In the genomic region with DNA sequence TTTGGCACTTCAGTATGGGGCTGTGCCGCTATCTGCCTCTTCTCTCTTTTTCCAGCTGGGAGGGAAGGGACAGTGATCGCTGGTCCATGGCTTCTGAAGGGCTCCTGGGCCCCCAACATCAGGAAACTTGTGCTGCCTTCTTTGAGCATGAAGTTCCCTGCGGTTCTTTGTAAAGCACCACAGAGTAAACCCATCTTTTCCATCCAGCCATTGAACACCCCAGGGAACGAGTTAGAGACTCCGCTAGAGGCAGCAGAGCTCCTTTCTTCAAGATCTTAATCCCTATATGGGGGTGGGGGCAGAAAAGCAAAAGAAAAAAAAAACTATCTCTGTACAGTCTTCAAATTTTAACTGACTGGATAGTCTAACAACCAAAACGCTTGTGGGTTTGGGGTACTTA, we compare ENCODE assay signal across 32 mouse cellular contexts. TPM values are rescaled to one million over a fixed set of nuclear protein-coding genes. Genes with fewer than 3 reads are reported as not detected.
DNase-seq lines count a peak whose midpoint lies in the region; ATAC-seq and TF ChIP-seq lines count a peak whose summit lies in the region.
"Had no signal": no experiment of that assay in that cellular context is flagged by ENCODE, and none has a peak within 500 bp of the region (broad histone marks: within the 10 kb centered on the region; RNA-seq: fewer than 3 reads in every experiment).

No protein-coding gene starts in this region.

- peak; percentile 21 to 37 for DNase-seq in cerebellum, postnatal 10 days
- no peak for DNase-seq in cerebellum, adult 9-11 months
- DNase-seq in kidney, postnatal 0 days (ENCODE audit: low spot score) = no peak
- no peak for DNase-seq in kidney, postnatal 25 days
- no peak for DNase-seq in ES-E14 (ENCODE audit: low read depth, low spot score)
- DNase-seq in lung, postnatal 36 days = no peak
- DNase-seq in urinary bladder, postnatal 36 days (ENCODE audit: low spot score in 2 of 2) = no peak
- DNase-seq: adrenal gland, postnatal 10 days; cerebellum, adult 11-12 months; heart, postnatal 10 days; kidney, adult 18-20 months; left cerebral cortex, postnatal 4 days; liver, embryonic 13.5 days; lung, adult 2 months; lung, postnatal 10 days; right cerebral cortex, postnatal 14 days; thymus, postnatal 14 days had no signal

- no peaks in the 10 kb centered on the region for H3K4me1 ChIP-seq in kidney, postnatal 0 days (replicated peaks; ENCODE audit: insufficient read depth, low read length)
- no peaks in the 10 kb centered on the region for H3K4me1 ChIP-seq in ES-E14 (ENCODE audit: control insufficient read depth in 2 of 2, insufficient read depth in 2 of 2, low read length in 2 of 2, poor library complexity in 1 of 2)
- peaks cover 5% of the 10 kb centered on the region; the same call in 1 of the 2 replicates for H3K4me1 ChIP-seq in midbrain, embryonic 13.5 days (replicated peaks)
- H3K4me1 ChIP-seq: forebrain, embryonic 13.5 days; heart, embryonic 13.5 days; liver, embryonic 13.5 days; neural tube, embryonic 12.5 days; stomach, embryonic 15.5 days had no signal

- peak; percentile 16; the same call in 1 of the 2 replicates for TF ChIP-seq CTCF in kidney, postnatal 0 days (IDR thresholded peaks at IDR 0.05; ENCODE audit: low read depth)

- in situ Hi-C loops in ES-E14 (cut with MboI; ENCODE audit: low sequenced_read_pairs in 2 of 2, unreplicated experiment in 2 of 2) = no loop called here

- no peak overlapping the region for H3K4me2 ChIP-seq in kidney, postnatal 0 days (ENCODE audit: low read length)
- 0 out of 2 replicates have a peak overlapping the region, but pooled peaks have one; percentile 12 for H3K4me2 ChIP-seq in midbrain, embryonic 13.5 days (replicated peaks)
- H3K4me2 ChIP-seq: forebrain, embryonic 13.5 days; heart, embryonic 13.5 days; hindbrain, embryonic 15.5 days; liver, embryonic 13.5 days; neural tube, embryonic 12.5 days; stomach, embryonic 15.5 days had no signal

- WGBS in kidney, postnatal 0 days = 37% methylated on average over 6 of the region's 6 CpGs
- WGBS in midbrain, embryonic 13.5 days = 11% methylated on average over 6 of the region's 6 CpGs

- no peak overlapping the region for H3K9ac ChIP-seq in kidney, postnatal 0 days (ENCODE audit: low read depth, low read length)
- H3K9ac ChIP-seq in ES-E14 (ENCODE audit: insufficient read depth, low read depth, low read length, poor library complexity, severe bottlenecking) = no peak overlapping the region
- no peak overlapping the region for H3K9ac ChIP-seq in midbrain, embryonic 13.5 days (replicated peaks)
- H3K9ac ChIP-seq: forebrain, embryonic 13.5 days; heart, embryonic 13.5 days; hindbrain, embryonic 15.5 days; liver, embryonic 13.5 days; neural tube, embryonic 12.5 days; stomach, embryonic 15.5 days had no signal

- ATAC-seq in kidney, postnatal 0 days (replicated peaks; ENCODE audit: low FRiP score, low read depth) = no peak
- no peak for ATAC-seq in midbrain, embryonic 13.5 days
- ATAC-seq: forebrain, embryonic 13.5 days; Patski had no signal

- H3K27me3 ChIP-seq in kidney, postnatal 0 days (ENCODE audit: insufficient read depth, low read length) = no peaks in the 10 kb centered on the region
- H3K27me3 ChIP-seq in midbrain, embryonic 13.5 days = no peaks in the 10 kb centered on the region
- H3K27me3 ChIP-seq: CH12.LX; forebrain, embryonic 13.5 days; heart, embryonic 13.5 days; hindbrain, embryonic 15.5 days; liver, embryonic 13.5 days; neural tube, embryonic 12.5 days; Patski; stomach, embryonic 15.5 days had no signal

- no peaks in the 10 kb centered on the region for H3K36me3 ChIP-seq in kidney, postnatal 0 days (ENCODE audit: insufficient read depth, low read length)
- no peaks in the 10 kb centered on the region for H3K36me3 ChIP-seq in ES-E14 (ENCODE audit: control insufficient read depth, insufficient read depth, low read length, poor library complexity, severe bottlenecking)
- no peaks in the 10 kb centered on the region for H3K36me3 ChIP-seq in midbrain, embryonic 13.5 days
- H3K36me3 ChIP-seq: G1E; heart, embryonic 13.5 days; hindbrain, embryonic 15.5 days; liver, embryonic 13.5 days; neural tube, embryonic 12.5 days; stomach, embryonic 15.5 days had no signal

- no peak overlapping the region for H3K27ac ChIP-seq in kidney, postnatal 0 days
- no peak overlapping the region for H3K27ac ChIP-seq in ES-E14 (ENCODE audit: insufficient read depth, low read depth, low read length, poor library complexity, severe bottlenecking)
- H3K27ac ChIP-seq in midbrain, embryonic 13.5 days = no peak overlapping the region
- H3K27ac ChIP-seq: forebrain, embryonic 13.5 days; heart, embryonic 13.5 days; hindbrain, embryonic 15.5 days; liver, embryonic 13.5 days; neural tube, embryonic 12.5 days; stomach, embryonic 15.5 days had no signal

- no peaks in the 10 kb centered on the region for H3K9me3 ChIP-seq in kidney, postnatal 0 days (replicated peaks; ENCODE audit: low read length)
- H3K9me3 ChIP-seq in ES-E14 (ENCODE audit: control insufficient read depth, insufficient read depth, low read depth, low read length) = no peaks in the 10 kb centered on the region
- H3K9me3 ChIP-seq in midbrain, embryonic 13.5 days = no peaks in the 10 kb centered on the region
- H3K9me3 ChIP-seq: forebrain, embryonic 13.5 days; G1E; heart, embryonic 13.5 days; hindbrain, embryonic 15.5 days; liver, embryonic 13.5 days; neural tube, embryonic 12.5 days; stomach, embryonic 15.5 days had no signal

- no peak overlapping the region for H3K4me3 ChIP-seq in kidney, postnatal 0 days (replicated peaks; ENCODE audit: low read depth, low read length)
- H3K4me3 ChIP-seq in ES-E14 (ENCODE audit: insufficient read depth in 1 of 2, low read depth in 1 of 2, low read length in 2 of 2, poor library complexity in 1 of 2, severe bottlenecking in 1 of 2) = no peak overlapping the region
- H3K4me3 ChIP-seq in midbrain, embryonic 13.5 days (replicated peaks) = no peak overlapping the region
- H3K4me3 ChIP-seq: erythroblast, embryonic 14.5 days; forebrain, embryonic 13.5 days; heart, embryonic 13.5 days; hindbrain, embryonic 15.5 days; liver, embryonic 13.5 days; myocyte; neural tube, embryonic 12.5 days; stomach, embryonic 15.5 days had no signal

TF ChIP-seq in ES-E14, 5 proteins besides CTCF, POLR2A, EP300 and RAD21:
- TF ChIP-seq ZNF384 (IDR thresholded peaks at IDR 0.05; ENCODE audit: low read depth, low read length) (peak; percentile 55; the same call in 1 of the 2 replicates), MAFK (IDR thresholded peaks at IDR 0.05; ENCODE audit: insufficient read depth, low read depth, low read length) (no peak), CHD2 (IDR thresholded peaks at IDR 0.05; ENCODE audit: low read depth, low read length) (no peak), ZC3H11A (IDR thresholded peaks at IDR 0.05; ENCODE audit: borderline replicate concordance, low read depth, low read length) (no peak)

RNA-seq across cellular contexts. Expression of gene Elmod1, which starts 20.2 kb away (rescaled TPM):
- polyA plus RNA-seq in kidney, postnatal 0 days (2015; fragmentation: Nextera tagmentation; extraction: Ambion mirVana) = 0.33 and 0.48 TPM in 2 replicates
- total RNA-seq in ES-E14 (2012; rRNA removed) = 0.27 TPM in 1 of 2 replicates, not detected in the other
- 13.0 and 13.4 TPM in 2 replicates for polyA plus RNA-seq in midbrain, embryonic 13.5 days (2015; fragmentation: Nextera tagmentation; extraction: Ambion mirVana)
- total RNA-seq: CH12.LX; gastrocnemius, adult 8-10 months; gastrocnemius, postnatal 4 days; hematopoietic stem cell, adult 5-6 weeks had no signal
- polyA plus RNA-seq: C2C12; erythroblast, embryonic 14.5 days; G1E; heart, embryonic 13.5 days; myocyte had no signal

Comparison
In these comparisons a context has a peak if more than half of its experiments do, and no peak if none do; other contexts are left out.
1. DNase-seq: peak in cerebellum, postnatal 10 days (2 of 2); none in cerebellum, adult 9-11 months (single experiment), kidney, postnatal 0 days (single experiment), kidney, postnatal 25 days (0 of 2), ES-E14 (single experiment), lung, postnatal 36 days (single experiment) and urinary bladder, postnatal 36 days (0 of 2).